Mouse (Mus musculus): ENCODE results near the gene P4ha3. TPM values are rescaled to one million over a fixed set of nuclear protein-coding genes. Genes with fewer than 3 reads are reported as not detected.

Gene P4ha3
- polyA plus RNA-seq, 1 experiment from 2014 or later = 6.7 TPM

GRCm38 (mm10) chr7:100305894-100306293, 20.6 kb downstream of the P4ha3 start:
- Histone ChIP-seq H3K4me1 (replicated peaks) (peaks cover 17% of the 10 kb centered on the region; the same call in 1 of the 2 replicates), H3K27ac (no peak overlapping the region), H3K9ac (replicated peaks) (no peak overlapping the region), H3K9me3 (no peaks in the 10 kb centered on the region), H3K4me2 (no peak overlapping the region), H3K36me3 (no peaks in the 10 kb centered on the region), H3K27me3 (no peaks in the 10 kb centered on the region), H3K4me3 (replicated peaks) (no peak overlapping the region)
- ATAC-seq (ENCODE audit: insufficient number of reproducible peaks, insufficient read depth, low FRiP score, low TSS enrichment, low read depth) = no peak
- WGBS = 90% methylated on average over 9 of the region's 9 CpGs

- no peak overlapping the region for H3K4me3 ChIP-seq (replicated peaks)
- no peak for ATAC-seq (ENCODE audit: insufficient number of reproducible peaks, insufficient read depth, low FRiP score, low TSS enrichment, low read depth)
- no peaks in the 10 kb centered on the region for H3K27me3 ChIP-seq
- peaks cover 17% of the 10 kb centered on the region; the same call in 1 of the 2 replicates for H3K4me1 ChIP-seq (replicated peaks)
- no peak overlapping the region for H3K4me2 ChIP-seq
- H3K9me3 ChIP-seq = no peaks in the 10 kb centered on the region
- H3K36me3 ChIP-seq = no peaks in the 10 kb centered on the region
- H3K9ac ChIP-seq (replicated peaks) = no peak overlapping the region
- 0 out of 2 replicates have a peak overlapping the region, but pooled peaks have one; percentile 19 for H3K27ac ChIP-seq
- WGBS = 76% methylated on average over 6 of the region's 6 CpGs
Observed at GRCm38 (mm10) chr7:100307872-100308653, 22.7 kb downstream of the P4ha3 start.

GRCm38 (mm10) chr7:100309216-100309615, 23.9 kb downstream of the P4ha3 start:
- no peak for ATAC-seq (ENCODE audit: insufficient number of reproducible peaks, insufficient read depth, low FRiP score, low TSS enrichment, low read depth)
- WGBS = 75% methylated on average over 1 of the region's 1 CpGs

GRCm38 (mm10) chr7:100309679-100310078, 24.4 kb downstream of the P4ha3 start:
- WGBS = 65% methylated on average over 6 of the region's 6 CpGs
- Histone ChIP-seq H3K9ac (replicated peaks) (no peak overlapping the region), H3K9me3 (no peaks in the 10 kb centered on the region), H3K36me3 (no peaks in the 10 kb centered on the region), H3K4me3 (replicated peaks) (no peak overlapping the region), H3K27me3 (no peaks in the 10 kb centered on the region), H3K4me1 (replicated peaks) (peaks cover 17% of the 10 kb centered on the region; the same call in 1 of the 2 replicates), H3K4me2 (no peak overlapping the region), H3K27ac (no peak overlapping the region)
- no peak for ATAC-seq (ENCODE audit: insufficient number of reproducible peaks, insufficient read depth, low FRiP score, low TSS enrichment, low read depth)

More at GRCm38 (mm10) chr7:100309216-100309615, 23.9 kb downstream of the P4ha3 start:
- H3K27ac ChIP-seq = no peak overlapping the region
- no peak overlapping the region for H3K9ac ChIP-seq (replicated peaks)
- H3K9me3 ChIP-seq = no peaks in the 10 kb centered on the region
- H3K4me2 ChIP-seq = no peak overlapping the region
- no peaks in the 10 kb centered on the region for H3K27me3 ChIP-seq
- H3K4me1 ChIP-seq (replicated peaks) = peaks cover 17% of the 10 kb centered on the region; the same call in 1 of the 2 replicates
- no peak overlapping the region for H3K4me3 ChIP-seq (replicated peaks)
- no peaks in the 10 kb centered on the region for H3K36me3 ChIP-seq

DNA sequence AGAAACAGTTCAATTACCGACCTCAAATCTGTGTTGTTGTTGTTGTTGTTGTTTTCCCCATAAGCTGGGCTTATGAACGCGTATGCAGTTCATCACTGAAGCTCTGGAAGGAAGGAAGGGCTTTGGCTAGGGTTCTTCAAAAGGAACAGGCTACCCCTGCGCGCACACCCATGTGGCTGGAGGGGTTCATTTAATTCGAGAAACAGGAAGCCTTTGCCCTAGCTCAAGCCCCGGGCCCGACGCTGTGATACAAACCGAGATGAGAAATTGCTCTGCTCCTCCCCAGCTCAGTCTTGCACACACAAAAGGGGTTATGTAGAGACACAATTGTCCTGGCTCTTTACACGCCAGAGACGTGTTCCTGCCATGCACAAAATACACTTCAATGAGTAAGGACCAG, 25.0 kb downstream of the P4ha3 start:
- H3K9me3 ChIP-seq = no peaks in the 10 kb centered on the region
- H3K27ac ChIP-seq = peak overlapping the region; percentile 53
- 79% methylated on average over 12 of the region's 12 CpGs for WGBS
- H3K4me1 ChIP-seq (replicated peaks) = peaks cover 17% of the 10 kb centered on the region; the same call in 1 of the 2 replicates
- H3K27me3 ChIP-seq = no peaks in the 10 kb centered on the region
- H3K36me3 ChIP-seq = peaks cover 3% of the 10 kb centered on the region; the same call in 1 of the 2 replicates
- H3K4me3 ChIP-seq (replicated peaks) = no peak overlapping the region
- no peak overlapping the region for H3K9ac ChIP-seq (replicated peaks)
- no peak overlapping the region for H3K4me2 ChIP-seq
- no peak for ATAC-seq (ENCODE audit: insufficient number of reproducible peaks, insufficient read depth, low FRiP score, low TSS enrichment, low read depth)

DNA sequence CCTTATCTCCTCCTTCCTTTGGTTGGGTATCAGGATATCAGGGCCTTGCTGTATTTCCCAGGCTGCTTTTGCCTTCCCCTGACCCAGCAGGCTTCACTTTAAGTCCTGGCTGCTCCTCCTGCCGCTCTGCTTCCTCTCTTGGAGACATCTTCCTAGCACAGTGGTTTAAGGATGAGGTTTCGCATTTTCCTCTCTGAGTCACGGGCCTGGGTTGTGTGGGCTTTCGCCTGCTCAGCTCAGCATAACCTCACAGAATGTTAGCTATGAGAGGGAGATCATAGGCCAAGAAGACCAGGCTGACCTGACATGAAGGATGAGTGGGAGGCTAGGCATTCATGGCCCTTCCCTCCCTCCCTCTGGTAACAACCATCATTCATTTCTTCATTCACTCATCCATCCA, 27.4 kb downstream of the P4ha3 start:
- Histone ChIP-seq H3K9me3 (no peaks in the 10 kb centered on the region), H3K27me3 (no peaks in the 10 kb centered on the region), H3K9ac (replicated peaks) (no peak overlapping the region), H3K27ac (no peak overlapping the region), H3K36me3 (peaks cover 12% of the 10 kb centered on the region; the same call in 1 of the 2 replicates), H3K4me2 (no peak overlapping the region), H3K4me1 (replicated peaks) (peaks cover 16% of the 10 kb centered on the region; the same call in 1 of the 2 replicates), H3K4me3 (replicated peaks) (no peak overlapping the region)
- no peak for ATAC-seq (ENCODE audit: insufficient number of reproducible peaks, insufficient read depth, low FRiP score, low TSS enrichment, low read depth)
- 84% methylated on average over 4 of the region's 4 CpGs for WGBS

GRCm38 (mm10) chr7:100316924-100317323, 31.6 kb downstream of the P4ha3 start:
- Histone ChIP-seq H3K4me2 (no peak overlapping the region), H3K27ac (no peak overlapping the region), H3K4me1 (replicated peaks) (no peaks in the 10 kb centered on the region), H3K9ac (replicated peaks) (no peak overlapping the region), H3K27me3 (no peaks in the 10 kb centered on the region), H3K4me3 (replicated peaks) (no peak overlapping the region), H3K36me3 (peaks cover 16% of the 10 kb centered on the region), H3K9me3 (no peaks in the 10 kb centered on the region)
- ATAC-seq (ENCODE audit: insufficient number of reproducible peaks, insufficient read depth, low FRiP score, low TSS enrichment, low read depth) = no peak
- 94% methylated on average over 8 of the region's 8 CpGs for WGBS

GRCm38 (mm10) chr7:100317534-100317933, 32.2 kb downstream of the P4ha3 start:
- Histone ChIP-seq H3K9ac (replicated peaks) (no peak overlapping the region), H3K4me3 (replicated peaks) (no peak overlapping the region), H3K36me3 (peaks cover 16% of the 10 kb centered on the region), H3K4me1 (replicated peaks) (no peaks in the 10 kb centered on the region), H3K4me2 (no peak overlapping the region), H3K9me3 (no peaks in the 10 kb centered on the region), H3K27ac (no peak overlapping the region), H3K27me3 (no peaks in the 10 kb centered on the region)
- no peak for ATAC-seq (ENCODE audit: insufficient number of reproducible peaks, insufficient read depth, low FRiP score, low TSS enrichment, low read depth)
- WGBS = 97% methylated on average over 5 of the region's 5 CpGs

- 96% methylated on average over 3 of the region's 3 CpGs for WGBS
- Histone ChIP-seq H3K9ac (replicated peaks) (no peak overlapping the region), H3K4me2 (no peak overlapping the region), H3K4me1 (replicated peaks) (no peaks in the 10 kb centered on the region), H3K4me3 (replicated peaks) (no peak overlapping the region), H3K27ac (no peak overlapping the region), H3K9me3 (no peaks in the 10 kb centered on the region), H3K36me3 (peaks cover 46% of the 10 kb centered on the region), H3K27me3 (no peaks in the 10 kb centered on the region)
- ATAC-seq (ENCODE audit: insufficient number of reproducible peaks, insufficient read depth, low FRiP score, low TSS enrichment, low read depth) = no peak
Observed at GRCm38 (mm10) chr7:100323721-100324120, 38.4 kb downstream of the P4ha3 start.

DNA sequence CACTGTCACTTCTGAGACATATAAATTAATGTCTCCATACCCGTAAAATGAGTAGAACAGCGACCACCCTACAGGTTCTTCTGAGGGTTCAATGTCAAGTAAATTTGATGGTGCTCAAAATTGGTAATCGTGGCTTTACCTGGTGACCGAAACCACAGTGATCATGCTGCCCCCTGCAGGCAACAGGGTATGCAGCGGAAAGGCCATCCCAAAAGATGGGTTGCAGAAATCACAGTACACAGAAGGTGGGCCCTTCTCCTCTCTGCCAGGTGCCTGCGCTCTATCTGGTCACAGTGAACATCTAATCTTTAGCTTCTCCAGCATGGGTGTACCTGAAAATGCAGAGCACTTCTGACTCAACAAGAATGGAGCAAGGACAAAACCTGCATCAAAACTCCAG, 40.2 kb downstream of the P4ha3 start:
- Histone ChIP-seq H3K9ac (replicated peaks) (no peak overlapping the region), H3K36me3 (peaks cover 58% of the 10 kb centered on the region), H3K27ac (no peak overlapping the region), H3K4me1 (replicated peaks) (no peaks in the 10 kb centered on the region), H3K4me2 (no peak overlapping the region), H3K9me3 (no peaks in the 10 kb centered on the region), H3K27me3 (no peaks in the 10 kb centered on the region), H3K4me3 (replicated peaks) (no peak overlapping the region)
- WGBS = 72% methylated on average over 6 of the region's 6 CpGs
- ATAC-seq (ENCODE audit: insufficient number of reproducible peaks, insufficient read depth, low FRiP score, low TSS enrichment, low read depth) = no peak

DNA sequence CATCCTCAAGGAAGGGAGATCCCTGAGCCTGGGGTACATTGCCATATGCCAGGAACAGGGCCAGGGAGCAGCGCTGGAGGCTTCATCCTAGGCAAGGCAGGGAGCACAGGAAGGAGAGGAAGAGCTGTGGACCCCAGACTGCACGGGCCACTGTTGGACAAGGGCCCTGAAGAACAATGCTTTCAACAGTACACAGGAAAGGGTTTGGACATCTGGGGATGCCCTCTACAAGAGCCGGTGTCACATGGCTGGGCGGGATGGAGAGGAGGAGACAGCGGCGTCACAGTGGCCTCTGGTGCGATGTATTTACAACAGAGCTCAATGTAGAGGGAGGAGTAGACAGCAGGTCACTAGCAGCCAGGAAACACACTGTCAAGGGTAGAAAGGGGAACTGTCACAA, 42.2 kb downstream of the P4ha3 start:
- Histone ChIP-seq H3K4me2 (no peak overlapping the region), H3K4me1 (replicated peaks) (no peaks in the 10 kb centered on the region), H3K4me3 (replicated peaks) (no peak overlapping the region), H3K9ac (replicated peaks) (no peak overlapping the region), H3K27ac (no peak overlapping the region), H3K27me3 (no peaks in the 10 kb centered on the region), H3K36me3 (peaks cover 78% of the 10 kb centered on the region), H3K9me3 (no peaks in the 10 kb centered on the region)
- ATAC-seq (ENCODE audit: insufficient number of reproducible peaks, insufficient read depth, low FRiP score, low TSS enrichment, low read depth) = no peak
- 91% methylated on average over 7 of the region's 7 CpGs for WGBS

DNA sequence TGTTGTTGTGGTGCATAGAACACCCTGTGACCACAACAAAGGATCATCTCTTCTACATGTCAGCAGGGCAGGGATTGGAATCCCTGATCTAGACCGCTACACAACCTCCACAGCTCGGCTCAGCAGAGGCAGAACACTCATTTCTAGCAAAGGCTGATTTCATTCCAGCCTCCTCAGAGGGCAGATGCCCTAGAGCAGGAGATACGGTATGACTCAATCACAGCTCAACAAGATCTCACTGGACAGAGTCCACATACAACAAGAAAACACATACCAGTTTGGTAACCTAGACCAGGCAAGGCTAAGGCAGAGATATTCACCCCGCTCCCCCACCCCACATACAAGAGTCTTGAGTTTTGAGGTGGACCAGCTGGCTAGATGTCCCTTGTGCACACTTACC, 43.3 kb downstream of the P4ha3 start:
- ATAC-seq (ENCODE audit: insufficient number of reproducible peaks, insufficient read depth, low FRiP score, low TSS enrichment, low read depth) = no peak
- 93% methylated on average over 4 of the region's 4 CpGs for WGBS
- peaks cover 90% of the 10 kb centered on the region for H3K36me3 ChIP-seq

More for the DNA sequence above, 43.3 kb downstream of the P4ha3 start:
- H3K27me3 ChIP-seq = no peaks in the 10 kb centered on the region
- no peak overlapping the region for H3K4me2 ChIP-seq
- no peak overlapping the region for H3K27ac ChIP-seq
- H3K9ac ChIP-seq (replicated peaks) = no peak overlapping the region
- no peak overlapping the region for H3K4me3 ChIP-seq (replicated peaks)
- no peaks in the 10 kb centered on the region for H3K4me1 ChIP-seq (replicated peaks)
- H3K9me3 ChIP-seq = no peaks in the 10 kb centered on the region
